Comparison of ENCODE assay signal across 14 mouse cellular contexts in genomic region chr3:130172764-130173163, GRCm38 (mm10). TPM values are rescaled to one million over a fixed set of nuclear protein-coding genes. Genes with fewer than 3 reads are reported as not detected.
DNase-seq lines count a peak whose midpoint lies in the region; ATAC-seq lines count a peak whose summit lies in the region.
"Had no signal": no experiment of that assay in that cellular context is flagged by ENCODE, and none has a peak within 500 bp of the region (broad histone marks: within the 10 kb centered on the region; RNA-seq: fewer than 3 reads in every experiment).

No protein-coding gene starts in this region.

- ATAC-seq in kidney, embryonic 14.5 days (ENCODE audit: low FRiP score, low TSS enrichment), result no peak
- peak; percentile 17; the same call in 1 of the 2 replicates for ATAC-seq in hindbrain, embryonic 14.5 days (ENCODE audit: low FRiP score)
- ATAC-seq: intestine, postnatal 0 days had no signal

- no peaks in the 10 kb centered on the region for H3K36me3 ChIP-seq in kidney, embryonic 14.5 days (ENCODE audit: control insufficient read depth, insufficient read depth, low read length)
- H3K36me3 ChIP-seq in hindbrain, embryonic 14.5 days (replicated peaks; ENCODE audit: control insufficient read depth, insufficient read depth), result no peaks in the 10 kb centered on the region
- H3K36me3 ChIP-seq: embryonic facial prominence, embryonic 12.5 days; limb, embryonic 12.5 days had no signal

- H3K9me3 ChIP-seq in kidney, embryonic 14.5 days (ENCODE audit: control insufficient read depth, low read length), result no peaks in the 10 kb centered on the region
- H3K9me3 ChIP-seq in hindbrain, embryonic 14.5 days (ENCODE audit: control insufficient read depth, low read length), result peaks cover 10% of the 10 kb centered on the region; the same call in 1 of the 2 replicates
- H3K9me3 ChIP-seq: embryonic facial prominence, embryonic 12.5 days had no signal

- no peaks in the 10 kb centered on the region for H3K4me1 ChIP-seq in kidney, embryonic 14.5 days (ENCODE audit: control insufficient read depth, insufficient read depth, low read length)
- H3K4me1 ChIP-seq in brown adipose tissue, adult 24 weeks (ENCODE audit: control insufficient read depth, insufficient read depth, insufficient read length, low read length), result no peaks in the 10 kb centered on the region
- no peaks in the 10 kb centered on the region for H3K4me1 ChIP-seq in hindbrain, embryonic 14.5 days (replicated peaks; ENCODE audit: control insufficient read depth, insufficient read depth, low read length)
- H3K4me1 ChIP-seq: embryonic facial prominence, embryonic 12.5 days; limb, embryonic 12.5 days had no signal

- H3K9ac ChIP-seq in kidney, embryonic 14.5 days (ENCODE audit: low read depth, low read length), result no peak overlapping the region
- no peak overlapping the region for H3K9ac ChIP-seq in hindbrain, embryonic 14.5 days
- H3K9ac ChIP-seq: embryonic facial prominence, embryonic 12.5 days; limb, embryonic 12.5 days had no signal

- H3K4me3 ChIP-seq in kidney, embryonic 14.5 days (ENCODE audit: low read length), result no peak overlapping the region
- peak overlapping the region; percentile 2; the same call in 1 of the 2 replicates for H3K4me3 ChIP-seq in brown adipose tissue, adult 24 weeks (ENCODE audit: insufficient read depth, low read depth, low read length)
- H3K4me3 ChIP-seq in hindbrain, embryonic 14.5 days (replicated peaks; ENCODE audit: low read length), result 0 out of 2 replicates have a peak overlapping the region, but pooled peaks have one; percentile 12
- H3K4me3 ChIP-seq: embryonic facial prominence, embryonic 12.5 days; limb, embryonic 12.5 days; myocyte had no signal

- peak; percentile 26 for DNase-seq in kidney, adult 11 months
- DNase-seq in hindbrain, embryonic 14.5 days (ENCODE audit: low spot score), result no peak
- peak; percentile 53 to 62 for DNase-seq in kidney, postnatal 4 days
- DNase-seq in embryo, embryonic 9.5 days (ENCODE audit: extremely low spot score), result no peak
- no peak for DNase-seq in spleen, postnatal 4 days (ENCODE audit: low spot score in 2 of 2)
- no peak for DNase-seq in embryo, embryonic 10 days (ENCODE audit: low spot score)
- DNase-seq: cerebellum, adult 18-20 months; thymus, adult 2 months had no signal

- H3K4me2 ChIP-seq in kidney, embryonic 14.5 days (replicated peaks; ENCODE audit: low read depth, low read length), result no peak overlapping the region; the same call in 1 of the 2 replicates
- H3K4me2 ChIP-seq in hindbrain, embryonic 14.5 days (replicated peaks), result peak overlapping the region; percentile 29
- H3K4me2 ChIP-seq: embryonic facial prominence, embryonic 12.5 days; limb, embryonic 12.5 days had no signal

- no peaks in the 10 kb centered on the region for H3K27me3 ChIP-seq in kidney, embryonic 14.5 days (ENCODE audit: control insufficient read depth, insufficient read depth, low read length)
- no peaks in the 10 kb centered on the region for H3K27me3 ChIP-seq in hindbrain, embryonic 14.5 days (ENCODE audit: control insufficient read depth, insufficient read depth, low read length)
- H3K27me3 ChIP-seq: embryonic facial prominence, embryonic 12.5 days had no signal

- H3K27ac ChIP-seq in kidney, embryonic 14.5 days (ENCODE audit: low read depth, low read length), result no peak overlapping the region
- H3K27ac ChIP-seq in brown adipose tissue, adult 24 weeks (replicated peaks; ENCODE audit: low read depth, low read length), result no peak overlapping the region
- H3K27ac ChIP-seq in hindbrain, embryonic 14.5 days, result no peak overlapping the region
- H3K27ac ChIP-seq: embryonic facial prominence, embryonic 12.5 days; limb, embryonic 12.5 days had no signal

- WGBS in kidney, embryonic 14.5 days, result 46% methylated on average over 17 of the region's 17 CpGs
- 64% methylated on average over 17 of the region's 17 CpGs for WGBS in hindbrain, embryonic 14.5 days

RNA-seq across cellular contexts. Expression of gene Col25a1, which starts 41.5 kb away (rescaled TPM):
- 4.8 and 5.4 TPM in 2 replicates for polyA plus RNA-seq in kidney, embryonic 14.5 days (2014; fragmentation: Nextera tagmentation; extraction: Ambion mirVana)
- not detected in 2 replicates for polyA plus RNA-seq in brown adipose tissue, adult 24 weeks (2012; ENCODE audit: insufficient read depth, insufficient read length, missing spikeins)
- polyA plus RNA-seq in hindbrain, embryonic 14.5 days (2014; fragmentation: Nextera tagmentation; extraction: Ambion mirVana), result 6.3 and 8.1 TPM in 2 replicates
- polyA plus RNA-seq: thymus, adult 2 months had no signal

Comparison
In these comparisons a context has a peak if more than half of its experiments do, and no peak if none do; other contexts are left out.
1. DNase-seq: peak in kidney, adult 11 months (single experiment) and kidney, postnatal 4 days (2 of 2); none in hindbrain, embryonic 14.5 days (single experiment), embryo, embryonic 9.5 days (single experiment), spleen, postnatal 4 days (0 of 2) and embryo, embryonic 10 days (single experiment).